Mouse (Mus musculus): ENCODE measurements at regions not wholly inside any gene's neighbourhood (a gene's known extent, or its start where the extent isn't known, plus 50 kb on each side); places are given as distances from the start of the nearest gene placed in this dataset.

- DNase-seq: no peak
Observed at GRCm38 (mm10) chr1:76081700-76082099, 535.6 kb downstream of the Slc4a3 start.

- no peak for DNase-seq
Observed at GRCm38 (mm10) chr1:76083273-76084036, 537.4 kb downstream of the Slc4a3 start.

GRCm38 (mm10) chr1:76091031-76091430 is 545.0 kb downstream of the Slc4a3 start:
- no peak for DNase-seq

- peak; percentile 23 for DNase-seq
Observed at GRCm38 (mm10) chr1:76113281-76113680, 567.2 kb downstream of the Slc4a3 start.

GRCm38 (mm10) chr1:76120840-76121239 is 574.8 kb downstream of the Slc4a3 start:
- no peak for DNase-seq

- no peak for DNase-seq
Observed at GRCm38 (mm10) chr1:76130353-76130752, 584.3 kb downstream of the Slc4a3 start.

- DNase-seq: no peak
Observed at GRCm38 (mm10) chr1:76136810-76137209, 590.7 kb downstream of the Slc4a3 start.

GRCm38 (mm10) chr1:76137701-76138100 is 591.6 kb downstream of the Slc4a3 start:
- DNase-seq: no peak

GRCm38 (mm10) chr1:76143516-76143915 is 597.5 kb downstream of the Slc4a3 start:
- DNase-seq: no peak

GRCm38 (mm10) chr1:76148963-76149362 is 602.9 kb downstream of the Slc4a3 start:
- DNase-seq: no peak

- DNase-seq: no peak
Observed at GRCm38 (mm10) chr1:76156291-76156690, 610.2 kb downstream of the Slc4a3 start.

- no peak for DNase-seq
Observed at GRCm38 (mm10) chr1:76167486-76167885, 621.4 kb downstream of the Slc4a3 start.

GRCm38 (mm10) chr1:76181181-76181580 is 635.1 kb downstream of the Slc4a3 start:
- DNase-seq: no peak

- DNase-seq: no peak
Observed at GRCm38 (mm10) chr1:76194844-76195243, 648.8 kb downstream of the Slc4a3 start.

- DNase-seq: no peak
Observed at GRCm38 (mm10) chr1:76197651-76198050, 651.6 kb downstream of the Slc4a3 start.

- no peak for DNase-seq
Observed at GRCm38 (mm10) chr1:76200906-76201305, 654.8 kb downstream of the Slc4a3 start.

GRCm38 (mm10) chr1:76212486-76212885 is 666.4 kb downstream of the Slc4a3 start:
- no peak for DNase-seq

GRCm38 (mm10) chr1:76244721-76245120 is 698.7 kb downstream of the Slc4a3 start:
- DNase-seq: no peak

GRCm38 (mm10) chr1:76246181-76246796 is 700.2 kb downstream of the Slc4a3 start:
- DNase-seq: no peak

GRCm38 (mm10) chr1:76247126-76247525 is 701.1 kb downstream of the Slc4a3 start:
- DNase-seq: no peak

GRCm38 (mm10) chr1:76258217-76258616 is 712.2 kb downstream of the Slc4a3 start:
- DNase-seq: no peak

- peak; percentile 23 for DNase-seq
Observed at GRCm38 (mm10) chr1:76276148-76276547, 730.1 kb downstream of the Slc4a3 start.

- DNase-seq: no peak
Observed at GRCm38 (mm10) chr1:76276624-76277023, 730.6 kb downstream of the Slc4a3 start.

GRCm38 (mm10) chr1:76283322-76283721 is 737.3 kb downstream of the Slc4a3 start:
- DNase-seq: peak; percentile 23
